Mouse (Mus musculus) ES-Bruce4 (cell line): ENCODE results near the gene Sdhaf1. TPM values are rescaled to one million over a fixed set of nuclear protein-coding genes. Genes with fewer than 3 reads are reported as not detected.
A peak's percentile ranks its signal among the peaks of the same experiment; 100 is the strongest.

Experiments used
- H3K27ac ChIP-seq: 2 replicates; pipeline ENCODE4 v1.5.1; 2012; ENCODE audit warnings: low read length, inconsistent platforms; ENCODE audit not compliant: insufficient read depth
- H3K27me3 ChIP-seq: 2 replicates; pipeline ENCODE4 v1.6.1; 2012; ENCODE audit warnings: mild to moderate bottlenecking, low read length, inconsistent platforms; ENCODE audit not compliant: control insufficient read depth, poor library complexity, insufficient read depth, severe bottlenecking
- H3K36me3 ChIP-seq: 2 replicates; pipeline ENCODE4 v1.6.1; 2012; ENCODE audit warnings: inconsistent platforms, mild to moderate bottlenecking, low read length, moderate library complexity; ENCODE audit not compliant: control insufficient read depth, poor library complexity, insufficient read depth, severe bottlenecking
- H3K4me1 ChIP-seq: one replicate; pipeline ENCODE4 v1.8.1; 2011; ENCODE audit warnings: low read length; ENCODE audit not compliant: control insufficient read depth, insufficient read depth
- H3K4me3 ChIP-seq: 2 replicates; pipeline ENCODE4 v1.5.1; 2011; ENCODE audit warnings: low read depth, mild to moderate bottlenecking, low read length
- H3K9ac ChIP-seq: 2 replicates; pipeline ENCODE4 v1.6.1; 2012; ENCODE audit warnings: low read depth, mild to moderate bottlenecking, inconsistent platforms; ENCODE audit not compliant: poor library complexity, severe bottlenecking
- H3K9me3 ChIP-seq: replicated peaks from 2 replicates; pipeline ENCODE4 v1.6.1; 2012; ENCODE audit warnings: mild to moderate bottlenecking, low read length, inconsistent platforms; ENCODE audit not compliant: control insufficient read depth, poor library complexity, insufficient read depth, severe bottlenecking
- CTCF ChIP-seq: IDR thresholded peaks from one replicate; pipeline ENCODE4 v1.8.1; 2011; ENCODE audit warnings: low read depth, low read length
- EP300 ChIP-seq: IDR thresholded peaks from 2 replicates; pipeline ENCODE4 v1.6.1; 2011; ENCODE audit warnings: low read depth, low read length; ENCODE audit not compliant: insufficient read depth
- POLR2A ChIP-seq: IDR thresholded peaks from one replicate; pipeline ENCODE4 v1.8.1; 2011; ENCODE audit warnings: low read length; ENCODE audit not compliant: insufficient read depth
- polyA plus RNA-seq: library from polyadenylated mRNA; stranded (reverse); fragments of >200 nt; gene quantifications from 2 replicates; pipeline ENCODE4 v1.2.4, GENCODE M21; 2011; ENCODE audit warnings: low read depth; ENCODE audit not compliant: missing spikeins, insufficient read depth, insufficient read length

The Sdhaf1 gene
- polyA plus RNA-seq, 1 experiment, result 5.6 TPM

DNA sequence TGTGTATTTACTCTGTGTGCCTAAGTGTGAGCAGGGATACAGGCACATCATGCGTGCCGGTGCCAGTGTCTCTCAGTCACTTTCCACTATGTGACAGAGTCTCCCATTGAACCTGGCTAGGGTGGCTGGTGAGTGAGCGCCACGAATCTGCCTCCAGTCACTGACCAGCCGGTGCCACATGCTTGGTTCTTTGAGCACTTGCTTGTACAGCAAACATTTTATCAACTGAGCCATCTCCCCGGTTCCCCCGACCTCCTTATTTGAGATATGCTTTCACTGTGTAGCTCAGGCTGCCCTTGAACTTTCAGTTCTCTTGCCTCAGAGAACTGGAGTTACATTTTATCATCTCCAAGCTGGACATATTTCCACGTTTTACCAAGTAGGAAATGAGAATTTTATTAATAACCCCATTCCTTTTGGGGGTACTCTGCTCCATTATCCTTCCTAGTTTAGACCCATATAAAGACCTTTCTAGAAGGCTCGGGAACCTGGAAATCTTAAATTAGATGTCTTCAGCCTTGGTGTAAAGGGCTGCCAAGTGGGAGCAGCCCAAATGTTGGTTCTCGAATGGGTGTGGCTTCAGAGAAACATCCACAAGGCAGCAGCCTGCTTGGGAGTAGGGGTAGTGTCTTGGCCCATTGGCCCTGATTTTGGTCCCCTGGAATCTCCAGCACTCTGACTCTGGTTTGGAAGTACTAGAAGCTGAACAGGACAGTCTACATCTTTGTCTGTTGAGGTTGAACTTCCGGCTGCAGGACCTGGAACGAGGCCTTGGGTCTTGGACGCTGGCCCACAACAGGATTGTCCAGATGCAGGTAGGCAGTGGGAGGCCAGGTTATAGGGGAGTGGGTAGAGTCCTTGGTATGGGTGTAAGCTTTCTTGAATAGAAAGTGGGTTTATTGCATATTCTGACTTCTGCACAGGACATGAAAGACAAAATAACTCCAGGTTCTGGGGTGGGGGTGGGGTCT lies 7.9 kb downstream of the Sdhaf1 start:
- H3K36me3 ChIP-seq, result no peaks in the 10 kb centered on the region

DNA sequence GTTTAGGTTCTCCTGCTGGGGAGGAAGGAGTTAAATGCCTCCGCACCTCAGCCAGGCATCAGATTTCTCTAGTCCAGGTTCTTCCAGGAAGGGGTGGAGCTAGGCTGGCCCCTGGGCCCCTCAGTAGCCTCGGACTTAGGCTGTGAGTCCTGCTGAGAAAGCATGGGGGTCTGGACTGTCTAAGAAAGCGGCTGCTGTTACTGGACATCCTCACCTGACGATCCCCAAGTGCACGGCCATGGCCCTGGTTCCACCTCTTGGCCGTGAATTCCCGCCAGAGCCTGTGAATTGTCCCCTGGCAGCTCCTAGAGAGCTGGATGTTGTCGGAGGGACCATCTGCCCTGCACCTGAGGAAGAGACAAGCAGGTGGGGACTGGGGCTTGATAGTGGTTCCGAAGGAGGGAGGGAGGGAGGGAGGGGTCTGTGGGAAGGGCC lies 9.0 kb downstream of the Sdhaf1 start, which contains the start of gene Syne4:
Gene Syne4, plus strand, starts transcription at position 87 of the 435 bp plus-strand sequence.
- peak within 1 kb of the TSS; percentile 69 for H3K9ac ChIP-seq
- 0 out of 2 replicates have a peak, but pooled peaks have one; percentile 41 for TF ChIP-seq EP300
- peak; percentile 53 for TF ChIP-seq POLR2A
- TF ChIP-seq CTCF, result no peak
- H3K27ac ChIP-seq, result no peak within 1 kb of the TSS
- H3K4me3 ChIP-seq, result peak within 1 kb of the TSS; percentile 81
- no peaks in the 10 kb centered on the region for H3K36me3 ChIP-seq
- no peaks in the 10 kb centered on the region for H3K27me3 ChIP-seq
- no peaks in the 10 kb centered on the region for H3K9me3 ChIP-seq
- H3K4me1 ChIP-seq, result peaks cover 2% of the 10 kb centered on the region

More for the DNA sequence above, 7.9 kb downstream of the Sdhaf1 start:
- no peak overlapping the region for H3K27ac ChIP-seq
- no peak for TF ChIP-seq POLR2A
- no peak for TF ChIP-seq EP300
- no peak for TF ChIP-seq CTCF
- H3K9me3 ChIP-seq, result no peaks in the 10 kb centered on the region
- H3K4me3 ChIP-seq, result peak overlapping the region; percentile 81
- no peaks in the 10 kb centered on the region for H3K4me1 ChIP-seq
- H3K9ac ChIP-seq, result peak overlapping the region; percentile 69; the same call in 1 of the 2 replicates
- no peaks in the 10 kb centered on the region for H3K27me3 ChIP-seq

DNA sequence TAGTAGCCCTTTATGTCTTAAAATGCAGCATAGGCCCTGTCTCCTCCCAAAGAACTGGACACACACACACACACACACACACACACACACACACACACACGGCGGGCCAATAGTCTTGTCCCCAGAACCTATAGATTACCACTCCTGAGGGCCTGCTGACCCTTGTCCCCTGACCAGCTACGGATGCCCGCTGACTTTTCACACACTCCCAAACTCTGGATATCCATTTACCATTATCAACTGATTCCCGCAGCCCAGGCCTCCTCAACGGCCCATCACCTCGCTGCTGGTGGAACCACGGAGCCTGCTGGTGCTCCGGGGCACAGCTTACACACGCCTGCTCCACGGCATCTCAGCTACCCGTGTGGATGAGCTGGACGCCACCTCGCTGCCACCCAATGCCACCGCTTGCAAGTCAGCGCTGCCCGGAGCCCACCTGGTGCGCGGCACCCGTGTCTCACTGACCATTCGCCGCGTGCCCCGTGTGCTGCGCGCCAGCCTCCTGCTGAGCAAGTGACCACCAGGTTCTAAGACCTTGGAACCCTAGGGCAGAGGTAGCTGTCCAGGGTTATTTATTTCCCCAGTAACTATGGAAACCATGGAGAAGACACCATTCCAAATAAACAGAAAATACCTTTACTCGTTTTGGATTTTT lies 9.9 kb downstream of the Sdhaf1 start:
- Histone ChIP-seq H3K4me1 (peaks cover 2% of the 10 kb centered on the region), H3K27me3 (no peaks in the 10 kb centered on the region), H3K9me3 (no peaks in the 10 kb centered on the region), H3K4me3 (peak overlapping the region; percentile 12; the same call in 1 of the 2 replicates), H3K9ac (no peak overlapping the region), H3K36me3 (no peaks in the 10 kb centered on the region), H3K27ac (no peak overlapping the region)
- TF ChIP-seq EP300, result no peak
- no peak for TF ChIP-seq CTCF
- TF ChIP-seq POLR2A, result no peak

DNA sequence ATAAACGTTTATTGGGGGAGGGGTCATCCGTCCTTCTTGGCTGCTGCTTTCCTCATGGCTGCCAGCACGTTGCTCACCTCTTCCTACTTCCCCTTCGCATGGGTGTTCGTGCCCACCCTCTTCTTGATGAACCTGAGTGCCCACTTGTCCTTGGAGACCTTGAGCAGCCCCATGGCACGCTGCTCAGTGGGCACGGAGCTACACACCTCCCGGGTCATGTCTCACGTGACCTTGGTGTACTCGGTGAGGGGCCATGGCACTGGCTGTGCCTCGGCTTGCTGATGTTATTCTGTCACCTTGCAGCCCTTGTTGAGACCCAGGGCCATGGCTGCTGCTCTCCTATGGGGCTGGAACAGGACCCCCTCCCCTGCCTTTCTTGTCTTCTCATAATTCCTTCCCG lies 13.6 kb downstream of the Sdhaf1 start:
- no peaks in the 10 kb centered on the region for H3K36me3 ChIP-seq

DNA sequence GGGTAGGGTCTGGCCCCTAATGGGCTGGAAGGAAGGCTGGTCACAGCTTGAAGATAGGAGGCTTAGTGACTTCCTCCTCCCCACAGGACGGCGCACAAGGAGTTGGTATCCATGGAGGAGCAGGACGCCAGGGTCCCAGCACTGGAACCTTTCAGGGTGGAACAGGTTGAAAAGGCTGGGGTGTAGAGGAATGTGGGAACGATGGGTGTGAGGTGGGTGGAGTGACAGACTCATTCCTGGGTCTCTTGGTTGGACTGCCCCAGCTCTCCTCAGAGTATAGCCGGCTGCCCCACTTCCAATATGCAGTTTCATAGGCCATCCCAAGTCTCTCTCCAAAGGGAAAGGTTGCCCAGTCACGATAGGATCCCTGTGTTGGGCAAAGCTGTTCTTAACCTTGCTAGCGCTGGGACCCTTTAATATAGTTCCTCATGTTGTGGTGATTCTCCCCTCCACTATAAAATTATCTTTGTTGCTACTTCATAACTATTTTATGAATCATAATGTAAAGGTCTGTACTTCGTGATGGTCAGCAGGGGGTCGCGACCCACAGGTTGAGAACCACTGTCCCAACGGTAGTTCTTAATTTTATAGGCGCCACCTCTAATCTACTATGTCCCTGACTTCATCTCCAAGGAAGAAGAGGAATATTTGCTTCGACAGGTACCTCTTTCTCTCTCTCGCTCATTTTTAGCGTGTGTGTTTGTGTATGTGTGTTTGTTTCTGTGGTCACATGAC lies 14.1 kb downstream of the Sdhaf1 start:
- Histone ChIP-seq H3K9me3 (no peaks in the 10 kb centered on the region), H3K9ac (peak overlapping the region; percentile 75), H3K27ac (no peak overlapping the region), H3K4me1 (peaks cover 2% of the 10 kb centered on the region), H3K4me3 (peak overlapping the region; percentile 89), H3K27me3 (no peaks in the 10 kb centered on the region), H3K36me3 (no peaks in the 10 kb centered on the region)
- TF ChIP-seq CTCF (no peak), EP300 (no peak), POLR2A (no peak)

More for the DNA sequence above, 13.6 kb downstream of the Sdhaf1 start:
- no peak for TF ChIP-seq EP300
- TF ChIP-seq POLR2A, result no peak
- TF ChIP-seq CTCF, result no peak
- Histone ChIP-seq H3K27me3 (no peaks in the 10 kb centered on the region), H3K9me3 (no peaks in the 10 kb centered on the region), H3K27ac (no peak overlapping the region), H3K4me1 (peaks cover 2% of the 10 kb centered on the region), H3K4me3 (no peak overlapping the region), H3K9ac (no peak overlapping the region)
